Mouse (Mus musculus) brain, embryonic 14.5 days (tissue): ENCODE results near the gene Ifi214. TPM values are rescaled to one million over a fixed set of nuclear protein-coding genes. Genes with fewer than 3 reads are reported as not detected.
"Not testable (repeated sequence)": the region's sequence is repeated elsewhere in the genome, so short reads cannot be mapped to it uniquely, and the experiment has no call there.

ENCODE experiments used
- DNase-seq: peaks from one replicate; pipeline ENCODE4 v3.0.0-alpha.2; 2011; ENCODE audit warnings: low read depth
- CTCF ChIP-seq: fragments of 200-500 bp; IDR thresholded peaks from 2 replicates; pipeline ENCODE4 v1.5.1; 2012; ENCODE audit warnings: inconsistent platforms, mild to moderate bottlenecking, moderate library complexity, borderline replicate concordance; ENCODE audit not compliant: insufficient read depth, insufficient read length; ENCODE audit errors: extremely low read depth
- POLR2A ChIP-seq: fragments of 200-500 bp; IDR thresholded peaks from 2 replicates; pipeline ENCODE4 v1.6.1; 2012; ENCODE audit warnings: mild to moderate bottlenecking, inconsistent platforms, borderline replicate concordance; ENCODE audit not compliant: poor library complexity, insufficient read depth, insufficient read length, severe bottlenecking; ENCODE audit errors: extremely low read depth
- polyA plus RNA-seq: library from polyadenylated mRNA; depleted of rRNA; stranded (reverse); fragments of >200 nt; gene quantifications from 2 replicates; pipeline ENCODE4 v1.2.3, GENCODE M21; 2012; rRNA removed

Ifi214 gene
- polyA plus RNA-seq = not detected in 2 replicates

GRCm38 (mm10) chr1:173535791-173536190, at the start of gene Ifi214:
Gene Ifi214 (minus strand): TSS chr1:173535957.
- DNase-seq = not testable (repeated sequence)

DNA sequence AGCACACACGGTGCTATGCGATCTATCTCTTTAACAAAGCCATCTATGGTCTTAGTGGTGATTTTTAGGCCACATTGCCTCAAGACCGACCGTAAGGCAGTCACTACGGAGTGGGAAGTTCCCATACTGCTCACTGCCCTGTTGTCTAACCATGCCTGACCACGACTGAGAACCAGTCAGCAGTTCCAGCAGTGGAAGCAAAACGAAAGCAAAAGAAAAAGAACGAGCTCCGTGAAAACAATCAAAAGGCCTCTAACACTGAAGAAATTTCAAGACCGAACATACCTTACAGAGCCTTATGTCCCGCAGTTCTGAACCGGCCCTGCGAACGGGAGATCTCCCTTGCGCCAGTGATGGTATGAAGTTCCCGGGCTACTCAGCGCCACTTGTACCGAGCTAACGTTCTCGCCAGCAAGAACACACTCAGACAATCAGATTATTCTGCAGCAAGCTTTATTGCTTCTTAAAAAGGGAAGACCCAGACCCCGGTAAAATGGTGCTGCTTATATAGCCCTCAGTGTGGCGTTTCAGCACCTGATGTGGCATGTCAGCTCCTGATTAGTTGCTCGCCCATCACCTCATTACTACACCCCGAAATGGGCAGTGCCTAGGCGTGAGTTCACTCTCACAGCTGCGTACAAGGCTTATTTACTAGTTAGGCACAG, 44.3 kb upstream of the Ifi214 start:
- TF ChIP-seq POLR2A = no peak
- TF ChIP-seq CTCF = no peak
- no peak for DNase-seq

GRCm38 (mm10) chr1:173579079-173579478, 43.3 kb upstream of the Ifi214 start:
- no peak for TF ChIP-seq CTCF
- TF ChIP-seq POLR2A = no peak
- DNase-seq = no peak

DNA sequence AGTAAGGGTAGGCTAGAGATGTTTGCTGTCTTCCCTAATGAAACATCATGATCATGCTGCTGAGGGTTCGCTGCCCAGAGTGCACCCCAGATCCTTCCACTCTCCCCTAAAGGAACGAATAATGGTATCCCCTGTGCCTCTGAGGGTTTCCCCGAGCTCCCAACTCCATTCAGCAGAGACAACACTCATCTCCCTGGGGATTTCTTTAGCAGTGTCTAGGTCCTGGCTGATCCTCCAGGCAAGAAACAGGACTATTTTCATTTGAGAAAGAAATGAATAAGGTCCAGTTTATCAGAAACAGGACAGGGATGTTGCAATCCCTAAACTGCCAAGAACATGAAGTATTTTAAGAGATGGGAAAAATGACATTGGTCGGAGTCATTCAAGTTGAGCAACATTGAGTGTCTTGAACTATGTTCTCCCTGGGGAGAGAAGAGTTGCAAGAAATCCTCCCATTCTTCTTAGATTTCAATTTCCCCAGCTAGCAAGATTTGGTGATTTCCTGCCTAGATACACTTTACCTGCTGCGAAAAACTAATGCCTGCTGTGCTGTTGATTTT, 14.8 kb upstream of the Ifi214 start:
- not testable (repeated sequence) for DNase-seq

- DNase-seq = not testable (repeated sequence)
Measured at GRCm38 (mm10) chr1:173548798-173549197, 13.0 kb upstream of the Ifi214 start.

DNA sequence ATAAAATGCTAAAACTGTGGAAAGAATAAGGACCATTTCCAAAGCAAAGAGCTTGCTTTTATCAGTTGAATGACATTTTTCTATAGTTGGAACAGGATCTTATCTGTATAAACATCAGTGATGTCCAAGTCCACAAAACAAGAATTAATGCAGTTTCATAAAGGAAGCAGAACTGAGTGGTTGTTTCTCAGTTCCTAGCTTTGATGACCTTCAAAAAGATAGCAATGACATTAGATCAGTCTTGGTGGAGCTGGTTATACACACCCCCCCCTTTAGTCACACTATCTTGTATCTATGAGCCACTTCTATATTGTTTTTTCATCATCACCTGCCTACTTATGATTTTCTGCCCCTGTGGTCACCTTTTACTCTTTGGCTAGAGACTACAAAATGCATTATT, 14.3 kb downstream of the Ifi214 start:
- no peak for TF ChIP-seq CTCF
- TF ChIP-seq POLR2A = no peak
- no peak for DNase-seq

DNA sequence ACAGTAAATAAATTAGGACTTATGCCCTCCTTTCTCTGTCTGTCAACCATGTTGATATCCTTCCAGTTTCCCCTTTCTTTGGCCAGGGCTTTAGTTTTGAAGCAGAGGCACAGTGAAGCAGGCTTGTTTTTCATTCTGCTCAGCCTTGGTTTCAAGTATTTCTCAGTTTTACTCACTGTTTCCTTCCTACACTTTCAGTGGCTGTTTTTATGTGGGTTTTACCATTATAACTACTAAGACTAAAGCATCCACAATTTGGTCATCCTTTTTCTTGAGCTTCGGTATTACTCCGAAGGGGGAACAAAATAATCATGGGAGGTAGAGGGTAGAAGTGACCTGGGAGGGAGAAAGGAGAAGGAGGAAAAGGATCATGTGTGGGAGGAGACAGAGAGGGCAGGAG, 25.2 kb downstream of the Ifi214 start:
- not testable (repeated sequence) for DNase-seq

DNA sequence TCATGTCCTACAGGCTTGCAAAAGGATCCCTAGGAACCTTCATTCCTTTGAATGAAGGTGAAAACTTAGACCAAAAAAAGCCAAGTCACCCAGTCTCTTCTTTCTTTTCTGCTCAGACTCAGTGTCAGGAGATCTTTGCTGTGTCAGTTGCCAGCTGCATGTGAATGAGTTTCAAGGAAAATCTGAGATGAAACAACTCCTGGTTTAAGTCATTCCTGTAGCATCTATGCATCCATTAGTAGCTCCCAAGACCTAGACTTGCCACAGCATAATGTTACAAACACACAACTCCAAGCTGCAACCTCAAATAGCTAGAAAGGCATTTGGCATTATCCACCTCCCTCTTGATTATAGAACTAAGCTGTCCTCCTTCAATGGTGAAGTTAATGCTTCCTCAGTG, 44.3 kb downstream of the Ifi214 start:
- not testable (repeated sequence) for DNase-seq

- not testable (repeated sequence) for DNase-seq
Measured at GRCm38 (mm10) chr1:173490812-173491480, 44.8 kb downstream of the Ifi214 start, which contains the start of gene Ifi206. Gene Ifi206 (minus strand): TSS chr1:173491041.

GRCm38 (mm10) chr1:173481182-173481574, 54.6 kb downstream of the Ifi214 start:
- not testable (repeated sequence) for DNase-seq

- DNase-seq = not testable (repeated sequence)
Measured at GRCm38 (mm10) chr1:173480399-173481181, 55.2 kb downstream of the Ifi214 start.

Other genes with a start within 250 kb of the Ifi214 start
- 87.4 and 106 TPM in 2 replicates for gene Ackr1, start 202.2 kb downstream of the Ifi214 start, polyA plus RNA-seq
- 3.2 and 5.3 TPM in 2 replicates for gene Aim2, start 185.1 kb downstream of the Ifi214 start, polyA plus RNA-seq
- 282 and 393 TPM in 2 replicates for gene Cadm3, start 168.3 kb downstream of the Ifi214 start, polyA plus RNA-seq
- gene Ifi206, start 44.9 kb downstream of the Ifi214 start, polyA plus RNA-seq = 0.05 TPM in 1 of 2 replicates, not detected in the other
- gene Ifi213, start 63.3 kb upstream of the Ifi214 start, polyA plus RNA-seq = 0.05 TPM in 1 of 2 replicates, not detected in the other
- gene Ifi209, start 95.0 kb upstream of the Ifi214 start, polyA plus RNA-seq = 0.04 and 0.05 TPM in 2 replicates
- gene Ifi208, start 137.7 kb upstream of the Ifi214 start, polyA plus RNA-seq = not detected in 2 replicates
- gene Ifi207, start 205.8 kb upstream of the Ifi214 start, polyA plus RNA-seq = 0.74 and 0.94 TPM in 2 replicates
- 0.28 and 0.63 TPM in 2 replicates for gene Ifi204, start 231.0 kb upstream of the Ifi214 start, polyA plus RNA-seq